Mouse (Mus musculus) embryonic facial prominence, embryonic 12.5 days (tissue): ENCODE data around the gene Ets1. TPM values are rescaled to one million over a fixed set of nuclear protein-coding genes. Genes with fewer than 3 reads are reported as not detected.

Experiments
- ATAC-seq: fragments of 200-750 bp; cut with Nextera tagmentation; 2 replicates; pipeline ENCODE4 v1.8.0; 2017; ENCODE audit not compliant: insufficient number of reproducible peaks, insufficient read depth, low FRiP score, low TSS enrichment
- H3K27ac ChIP-seq: fragments of 300-500 bp; sonication (generic); 2 replicates; pipeline ENCODE4 v1.5.1; 2016; ENCODE audit warnings: mild to moderate bottlenecking
- H3K27me3 ChIP-seq: fragments of 300-500 bp; sonication (generic); 2 replicates; pipeline ENCODE4 v1.6.1; 2016; ENCODE audit warnings: mild to moderate bottlenecking, moderate library complexity
- H3K36me3 ChIP-seq: fragments of 300-500 bp; sonication (generic); 2 replicates; pipeline ENCODE4 v1.6.1; 2016; ENCODE audit warnings: mild to moderate bottlenecking
- H3K4me1 ChIP-seq: fragments of 300-500 bp; sonication (generic); 2 replicates; pipeline ENCODE4 v1.6.1; 2016
- H3K4me2 ChIP-seq: fragments of 300-500 bp; sonication (generic); replicated peaks from 2 replicates; pipeline ENCODE4 v1.6.1; 2016; ENCODE audit warnings: mild to moderate bottlenecking, moderate library complexity
- H3K4me3 ChIP-seq: fragments of 300-500 bp; sonication (generic); 2 replicates; pipeline ENCODE4 v1.5.1; 2016; ENCODE audit warnings: mild to moderate bottlenecking
- H3K9ac ChIP-seq: fragments of 300-500 bp; sonication (generic); 2 replicates; pipeline ENCODE4 v1.6.1; 2016; ENCODE audit warnings: mild to moderate bottlenecking, moderate library complexity
- H3K9me3 ChIP-seq: fragments of 300-500 bp; sonication (generic); 2 replicates; pipeline ENCODE4 v1.6.1; 2016; ENCODE audit warnings: mild to moderate bottlenecking, moderate library complexity
- WGBS: fragments of 180-500 bp; shearing (Covaris S2); methylation state at CpG from one replicate; pipeline ENCODE4 v1.1.7; 2016; 5-methylcytosine and 5-hydroxymethylcytosine counted together
- polyA plus RNA-seq: library from polyadenylated mRNA; unstranded; fragments of >200 nt; fragmentation: Nextera tagmentation; extraction: Ambion mirVana; gene quantifications from 2 replicates; pipeline ENCODE4 v1.2.1, GENCODE M21; 2016

Ets1 gene
- polyA plus RNA-seq, 1 experiment from 2014 or later = 46.0 TPM

DNA sequence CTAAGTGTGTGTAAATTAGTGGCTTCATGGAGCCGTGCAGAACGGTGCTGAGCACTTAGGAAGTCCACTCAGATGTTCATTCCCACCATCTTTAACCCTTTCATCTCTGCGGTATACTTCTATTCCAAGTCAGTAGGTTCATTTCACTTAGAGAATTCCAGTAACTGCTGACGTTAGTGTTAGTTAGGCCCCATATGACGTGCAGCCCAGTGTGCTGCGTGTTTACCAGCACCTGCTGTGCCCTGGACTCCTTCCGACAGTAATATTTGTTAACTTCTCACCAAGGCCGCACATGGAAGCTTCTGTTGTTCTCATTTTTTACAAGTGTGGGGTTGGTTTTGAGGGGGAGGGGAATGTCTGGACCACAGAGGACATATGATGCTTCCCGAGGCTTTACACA lies 108.3 kb downstream of the Ets1 start:
- Histone ChIP-seq H3K9ac (no peak overlapping the region), H3K36me3 (0 out of 2 replicates have a peak, but pooled peaks cover 6% of the 10 kb centered on the region), H3K4me2 (no peak overlapping the region), H3K9me3 (no peaks in the 10 kb centered on the region), H3K4me1 (no peaks in the 10 kb centered on the region), H3K4me3 (no peak overlapping the region), H3K27ac (no peak overlapping the region), H3K27me3 (no peaks in the 10 kb centered on the region)
- no peak for ATAC-seq
- 81% methylated on average over 9 of the region's 9 CpGs for WGBS

DNA sequence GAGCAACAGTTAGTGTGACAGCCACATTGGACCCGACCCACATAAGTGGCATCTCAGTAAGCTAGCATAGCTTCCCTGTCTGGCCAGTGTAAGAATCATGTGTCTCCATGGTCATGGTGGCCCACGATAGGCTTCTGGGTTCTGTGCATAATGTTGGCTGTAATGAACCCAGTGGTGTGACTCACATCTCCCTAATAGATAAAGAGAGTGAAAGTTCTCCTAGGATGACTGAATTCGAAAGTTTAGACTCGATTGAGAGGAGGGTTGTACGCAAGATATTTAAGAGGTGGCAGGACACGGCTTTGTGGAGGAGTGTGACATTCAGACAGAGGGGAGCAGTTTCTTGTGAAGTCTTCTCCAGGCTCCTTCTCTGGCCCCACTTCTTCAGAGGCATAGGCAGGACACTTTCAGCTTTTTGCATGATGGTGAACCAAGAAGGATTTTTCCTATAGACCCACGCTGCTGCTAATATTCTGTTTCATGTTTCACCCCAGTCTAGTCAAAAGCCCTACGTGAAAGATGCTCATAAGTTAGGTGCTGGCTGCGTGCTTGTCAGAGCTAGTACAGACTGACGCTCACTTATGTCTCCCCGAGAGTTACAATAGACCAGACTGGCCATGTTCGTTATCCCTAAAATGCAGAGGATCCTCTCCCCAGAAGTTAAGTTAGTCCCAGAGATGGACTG lies 109.2 kb downstream of the Ets1 start:
- Histone ChIP-seq H3K4me2 (no peak overlapping the region), H3K27ac (no peak overlapping the region), H3K36me3 (peaks cover 11% of the 10 kb centered on the region; the same call in 1 of the 2 replicates), H3K4me3 (no peak overlapping the region), H3K9ac (no peak overlapping the region), H3K27me3 (no peaks in the 10 kb centered on the region), H3K4me1 (no peaks in the 10 kb centered on the region), H3K9me3 (no peaks in the 10 kb centered on the region)
- ATAC-seq = no peak
- WGBS = 89% methylated on average over 12 of the region's 12 CpGs

DNA sequence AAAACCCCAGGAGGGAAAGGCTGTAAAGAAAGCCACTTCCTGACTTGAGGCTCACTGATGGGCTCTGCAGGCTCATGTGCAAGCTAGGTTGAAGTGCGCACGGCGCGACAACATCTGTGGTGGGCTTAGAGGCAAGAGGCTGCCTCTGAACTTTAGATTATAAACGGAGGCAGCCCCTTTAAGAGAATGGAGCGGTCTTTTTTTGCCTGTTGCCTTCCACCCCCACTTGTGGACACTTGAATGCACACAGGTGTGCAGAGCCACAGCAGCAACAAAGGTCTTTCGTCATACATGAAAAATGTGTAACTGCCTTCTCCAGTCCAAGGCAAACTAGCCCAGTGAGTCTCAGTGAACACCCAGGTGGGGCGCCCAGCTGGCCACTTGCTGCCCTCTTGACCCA lies 110.0 kb downstream of the Ets1 start:
- Histone ChIP-seq H3K4me3 (no peak overlapping the region), H3K9me3 (no peaks in the 10 kb centered on the region), H3K27ac (no peak overlapping the region), H3K36me3 (peaks cover 5% of the 10 kb centered on the region; the same call in 1 of the 2 replicates), H3K27me3 (no peaks in the 10 kb centered on the region), H3K4me2 (no peak overlapping the region), H3K4me1 (no peaks in the 10 kb centered on the region), H3K9ac (no peak overlapping the region)
- 91% methylated on average over 8 of the region's 8 CpGs for WGBS
- no peak for ATAC-seq

DNA sequence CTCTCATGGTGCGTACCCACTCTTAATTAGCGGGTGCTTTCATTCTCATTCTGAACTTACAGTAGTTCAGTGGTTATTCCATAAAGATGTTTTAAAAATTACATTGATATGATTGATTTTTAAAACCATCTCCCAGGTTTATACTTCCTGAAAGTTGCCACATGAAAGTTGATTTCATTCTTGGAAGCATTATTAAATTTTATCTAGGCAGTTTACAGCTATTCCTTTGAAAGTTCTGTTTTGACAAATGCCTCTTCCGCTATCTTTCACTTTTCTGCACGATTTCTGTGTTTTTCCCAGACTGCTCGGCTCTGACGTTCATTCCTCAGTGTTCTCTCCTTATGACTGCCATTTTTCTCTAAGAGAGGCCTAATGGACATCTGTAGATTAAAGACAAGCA lies 110.6 kb downstream of the Ets1 start:
- 85% methylated on average over 6 of the region's 6 CpGs for WGBS
- no peak overlapping the region for H3K4me3 ChIP-seq
- no peak overlapping the region for H3K9ac ChIP-seq
- H3K4me2 ChIP-seq = no peak overlapping the region
- no peak for ATAC-seq
- peaks cover 5% of the 10 kb centered on the region; the same call in 1 of the 2 replicates for H3K36me3 ChIP-seq
- no peaks in the 10 kb centered on the region for H3K4me1 ChIP-seq
- no peak overlapping the region for H3K27ac ChIP-seq
- H3K27me3 ChIP-seq = no peaks in the 10 kb centered on the region
- H3K9me3 ChIP-seq = no peaks in the 10 kb centered on the region

DNA sequence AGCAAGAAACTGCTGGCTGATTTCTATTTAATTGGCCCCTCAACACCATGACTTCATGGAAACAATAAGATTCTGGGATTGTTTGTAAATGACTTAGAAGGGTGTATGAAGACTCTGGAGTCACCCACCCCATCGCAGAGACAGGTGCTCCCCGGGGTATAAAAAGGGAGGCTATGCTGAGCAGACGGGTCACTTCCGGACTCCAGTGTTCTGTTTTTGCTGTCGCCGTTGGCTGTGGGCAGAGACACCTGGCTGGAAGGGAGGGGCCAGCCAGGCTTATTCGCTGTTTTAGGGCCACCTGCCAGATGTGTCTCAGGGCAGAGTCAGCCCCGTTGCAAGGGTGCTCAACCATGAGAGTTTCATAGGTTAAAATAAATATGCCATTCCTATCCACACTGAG lies 111.6 kb downstream of the Ets1 start:
- H3K27ac ChIP-seq = no peak overlapping the region

DNA sequence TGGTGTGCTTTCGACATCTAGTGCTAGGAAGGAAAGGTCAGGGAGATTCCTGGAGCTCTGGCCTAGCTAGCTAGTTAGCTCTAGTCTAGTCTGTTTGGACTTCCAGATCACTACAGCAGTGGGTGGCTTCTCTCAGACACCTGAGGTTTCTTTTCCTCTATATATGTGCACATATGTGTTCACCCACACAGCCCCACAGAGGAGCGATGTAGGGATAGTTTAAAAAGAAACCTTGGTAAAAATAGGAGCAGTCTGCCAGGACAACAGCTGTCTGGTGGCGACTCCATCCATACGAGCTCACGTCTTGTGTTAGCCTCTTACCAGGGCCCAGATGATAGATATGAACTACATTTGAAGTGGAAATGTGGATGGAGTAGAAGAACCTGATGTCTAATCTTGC lies 112.5 kb downstream of the Ets1 start:
- Histone ChIP-seq H3K4me3 (no peak overlapping the region), H3K27me3 (no peaks in the 10 kb centered on the region), H3K27ac (no peak overlapping the region), H3K4me2 (no peak overlapping the region), H3K36me3 (peaks cover 10% of the 10 kb centered on the region; the same call in 1 of the 2 replicates), H3K9ac (no peak overlapping the region), H3K4me1 (no peaks in the 10 kb centered on the region), H3K9me3 (no peaks in the 10 kb centered on the region)
- ATAC-seq = no peak
- WGBS = 96% methylated on average over 5 of the region's 5 CpGs

More for the DNA sequence above, 111.6 kb downstream of the Ets1 start:
- Histone ChIP-seq H3K4me2 (no peak overlapping the region), H3K9me3 (no peaks in the 10 kb centered on the region), H3K9ac (no peak overlapping the region), H3K4me3 (no peak overlapping the region), H3K36me3 (peaks cover 5% of the 10 kb centered on the region; the same call in 1 of the 2 replicates), H3K4me1 (no peaks in the 10 kb centered on the region), H3K27me3 (no peaks in the 10 kb centered on the region)
- no peak for ATAC-seq
- 86% methylated on average over 8 of the region's 8 CpGs for WGBS

DNA sequence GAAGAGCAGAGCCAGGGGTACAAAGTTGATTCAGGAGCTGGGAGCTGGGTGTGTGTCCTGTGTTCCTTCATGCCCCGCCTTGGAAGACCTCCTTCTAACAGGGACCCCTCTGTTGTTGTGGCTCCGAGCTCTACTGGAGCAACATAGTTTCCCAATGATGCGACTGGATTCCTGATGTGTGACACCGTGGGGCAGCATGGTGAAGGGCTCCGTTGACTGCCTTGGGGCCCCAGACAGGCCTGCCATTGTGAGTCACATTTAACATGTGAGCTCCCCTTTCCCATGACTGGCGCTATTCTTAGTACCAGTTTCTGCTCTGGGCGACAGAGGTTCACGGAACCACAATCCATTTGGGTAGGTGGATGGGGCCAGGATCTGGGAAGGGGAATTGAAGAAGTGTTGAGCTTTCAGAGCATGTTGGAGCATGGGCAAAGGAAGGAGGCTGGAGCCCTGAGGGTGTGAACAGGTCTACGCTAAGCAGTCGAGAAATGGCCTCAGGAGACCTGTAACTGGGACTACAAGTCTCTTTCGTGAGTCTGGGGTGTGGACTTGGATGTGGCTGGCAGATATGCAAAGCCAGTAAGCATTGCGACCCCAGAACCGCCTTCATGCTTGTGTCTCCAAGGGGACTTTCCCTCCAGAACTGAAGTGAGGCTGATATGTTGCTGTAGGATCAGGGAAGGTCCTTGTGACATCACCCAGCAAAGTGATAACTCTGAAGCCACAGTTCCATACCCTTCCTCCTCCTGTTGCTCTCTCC lies 113.9 kb downstream of the Ets1 start:
- WGBS = 86% methylated on average over 13 of the region's 13 CpGs
- H3K27me3 ChIP-seq = no peaks in the 10 kb centered on the region
- no peak overlapping the region for H3K4me3 ChIP-seq
- H3K4me1 ChIP-seq = no peaks in the 10 kb centered on the region
- no peak for ATAC-seq
- no peak overlapping the region for H3K27ac ChIP-seq
- H3K4me2 ChIP-seq = no peak overlapping the region
- H3K9ac ChIP-seq = no peak overlapping the region
- H3K36me3 ChIP-seq = peaks cover 14% of the 10 kb centered on the region; the same call in 1 of the 2 replicates
- no peaks in the 10 kb centered on the region for H3K9me3 ChIP-seq

DNA sequence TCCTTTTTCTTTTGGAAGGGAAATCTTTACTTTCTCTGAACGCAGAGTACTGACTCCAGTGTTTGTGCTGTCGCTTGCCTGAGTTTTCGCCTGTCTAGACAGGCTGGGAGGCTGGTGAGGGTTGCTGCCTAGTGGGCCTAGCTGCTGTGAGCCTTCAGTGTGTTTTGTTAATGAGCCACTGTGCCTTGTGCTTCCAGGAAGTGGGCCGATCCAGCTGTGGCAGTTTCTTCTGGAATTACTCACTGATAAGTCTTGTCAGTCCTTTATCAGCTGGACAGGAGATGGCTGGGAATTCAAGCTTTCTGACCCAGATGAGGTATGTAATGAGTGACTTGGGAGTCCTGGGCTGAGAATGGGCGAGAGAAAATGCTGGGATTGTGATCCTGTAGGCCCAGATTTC lies 116.6 kb downstream of the Ets1 start:
- Histone ChIP-seq H3K27me3 (no peaks in the 10 kb centered on the region), H3K36me3 (peaks cover 14% of the 10 kb centered on the region; the same call in 1 of the 2 replicates), H3K4me1 (no peaks in the 10 kb centered on the region), H3K4me3 (no peak overlapping the region), H3K4me2 (no peak overlapping the region), H3K9ac (no peak overlapping the region), H3K27ac (no peak overlapping the region), H3K9me3 (no peaks in the 10 kb centered on the region)
- 66% methylated on average over 5 of the region's 5 CpGs for WGBS
- ATAC-seq = no peak

DNA sequence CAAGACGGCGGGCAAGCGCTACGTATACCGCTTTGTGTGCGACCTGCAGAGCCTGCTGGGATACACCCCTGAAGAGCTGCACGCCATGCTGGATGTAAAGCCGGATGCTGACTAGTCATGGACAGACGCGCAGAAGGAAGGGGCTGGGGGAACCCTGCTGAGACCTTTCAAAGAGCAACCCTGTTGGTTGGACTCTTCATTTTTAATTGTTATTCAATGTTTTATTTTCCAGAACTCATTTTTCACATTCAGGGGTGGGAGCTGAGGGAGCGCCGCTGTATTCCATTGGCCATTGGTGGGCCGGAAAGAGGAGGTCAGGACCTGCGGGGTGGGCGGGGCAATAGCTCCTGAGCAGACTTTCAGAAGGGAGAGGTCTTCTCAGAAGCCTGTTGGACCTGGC lies 118.3 kb downstream of the Ets1 start:
- no peak overlapping the region for H3K4me2 ChIP-seq
- H3K4me1 ChIP-seq = peaks cover 13% of the 10 kb centered on the region
- H3K36me3 ChIP-seq = peaks cover 14% of the 10 kb centered on the region; the same call in 1 of the 2 replicates
- no peak overlapping the region for H3K4me3 ChIP-seq
- H3K9me3 ChIP-seq = no peaks in the 10 kb centered on the region
- ATAC-seq = no peak
- WGBS = 94% methylated on average over 15 of the region's 15 CpGs
- no peak overlapping the region for H3K27ac ChIP-seq
- no peaks in the 10 kb centered on the region for H3K27me3 ChIP-seq
- H3K9ac ChIP-seq = no peak overlapping the region

DNA sequence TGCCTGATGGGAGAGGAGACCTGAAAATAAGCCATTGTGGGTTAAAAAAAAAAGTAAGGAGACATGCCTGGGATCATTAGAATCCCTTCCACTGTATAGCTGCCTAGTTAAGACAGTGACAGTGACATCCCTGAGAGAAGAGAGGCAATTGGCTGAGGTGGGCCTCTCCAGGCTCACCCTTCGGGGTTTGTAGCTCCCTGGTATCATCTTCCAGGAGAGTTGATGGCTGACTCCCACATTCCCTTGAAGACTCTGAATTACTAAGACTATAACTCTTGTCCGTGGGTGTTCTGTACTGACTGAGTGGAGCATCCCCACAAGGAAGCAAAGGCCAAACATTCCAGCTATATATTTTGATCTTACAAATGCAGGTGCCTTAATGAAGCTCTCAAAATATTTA lies 120.0 kb downstream of the Ets1 start:
- 82% methylated on average over 2 of the region's 2 CpGs for WGBS
- H3K27me3 ChIP-seq = no peaks in the 10 kb centered on the region
- no peak overlapping the region for H3K4me3 ChIP-seq
- no peaks in the 10 kb centered on the region for H3K9me3 ChIP-seq
- no peak overlapping the region for H3K4me2 ChIP-seq
- no peak overlapping the region for H3K27ac ChIP-seq
- no peak for ATAC-seq
- H3K36me3 ChIP-seq = 0 out of 2 replicates have a peak, but pooled peaks cover 9% of the 10 kb centered on the region
- no peak overlapping the region for H3K9ac ChIP-seq
- H3K4me1 ChIP-seq = peaks cover 13% of the 10 kb centered on the region

DNA sequence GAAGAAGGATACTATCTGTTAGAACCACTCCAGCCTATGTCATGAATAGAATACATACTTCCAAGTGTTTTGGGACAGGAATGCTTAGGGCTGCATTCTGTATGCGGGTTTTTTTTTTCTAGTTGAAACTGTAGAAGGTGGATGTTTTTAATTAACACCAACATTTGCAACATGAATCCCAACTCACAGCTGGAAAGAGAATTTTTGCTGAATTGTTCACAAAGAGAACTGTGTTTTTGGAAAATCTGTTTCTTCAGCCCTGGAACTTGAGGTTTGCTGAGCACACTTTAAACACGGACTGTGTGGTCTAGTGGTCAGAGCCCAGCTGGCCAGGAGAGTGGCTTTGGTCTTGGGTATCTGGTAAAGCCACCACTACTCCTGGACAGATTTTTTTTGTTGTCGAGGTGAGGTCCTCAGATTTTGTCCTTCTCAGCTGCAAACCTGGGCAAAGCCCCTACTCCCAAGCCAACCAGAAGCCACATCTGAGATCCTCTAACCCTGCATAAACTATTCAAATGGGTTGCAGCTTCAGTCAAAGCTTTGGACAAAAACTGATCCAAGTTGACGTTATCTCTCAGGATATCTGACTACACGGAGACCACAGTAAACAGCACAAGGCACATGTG lies 122.4 kb downstream of the Ets1 start:
- Histone ChIP-seq H3K27me3 (no peaks in the 10 kb centered on the region), H3K4me1 (peaks cover 13% of the 10 kb centered on the region), H3K36me3 (0 out of 2 replicates have a peak, but pooled peaks cover 4% of the 10 kb centered on the region), H3K9ac (no peak overlapping the region), H3K27ac (0 out of 2 replicates have a peak overlapping the region, but pooled peaks have one; percentile 36), H3K4me3 (no peak overlapping the region), H3K9me3 (no peaks in the 10 kb centered on the region), H3K4me2 (no peak overlapping the region)
- no peak for ATAC-seq
- 55% methylated on average over 5 of the region's 5 CpGs for WGBS
